Mouse (Mus musculus) left cerebral cortex, adult 11 months (tissue): ENCODE data around the gene Birc6.
A peak's percentile ranks its signal among the peaks of the same experiment; 100 is the strongest.
"Not testable (repeated sequence)": the region's sequence is repeated elsewhere in the genome, so short reads cannot be mapped to it uniquely, and the experiment has no call there.

ENCODE experiments used
- DNase-seq: peaks from one replicate; pipeline ENCODE4 v3.0.0; 2022; ENCODE audit warnings: low spot score

Birc6 gene

GRCm38 (mm10) chr17:74564151-74564550 is 36.1 kb downstream of the Birc6 start:
- DNase-seq, result no peak

GRCm38 (mm10) chr17:74569219-74569618 is 41.1 kb downstream of the Birc6 start:
- no peak for DNase-seq

GRCm38 (mm10) chr17:74570585-74570984 is 42.5 kb downstream of the Birc6 start:
- no peak for DNase-seq

- DNase-seq, result no peak
Observed at GRCm38 (mm10) chr17:74577173-74577572, 49.1 kb downstream of the Birc6 start.

GRCm38 (mm10) chr17:74579586-74579985 is 51.5 kb downstream of the Birc6 start:
- DNase-seq, result no peak

- no peak for DNase-seq
Observed at GRCm38 (mm10) chr17:74580738-74581137, 52.6 kb downstream of the Birc6 start.

GRCm38 (mm10) chr17:74586768-74587167 is 58.7 kb downstream of the Birc6 start:
- no peak for DNase-seq

- DNase-seq, result no peak
Observed at GRCm38 (mm10) chr17:74598908-74599307, 70.8 kb downstream of the Birc6 start.

GRCm38 (mm10) chr17:74599396-74599795 is 71.3 kb downstream of the Birc6 start:
- DNase-seq, result no peak

GRCm38 (mm10) chr17:74601201-74601600 is 73.1 kb downstream of the Birc6 start:
- no peak for DNase-seq

GRCm38 (mm10) chr17:74630798-74631197 is 102.7 kb downstream of the Birc6 start:
- DNase-seq, result no peak

GRCm38 (mm10) chr17:74642445-74642844 is 114.3 kb downstream of the Birc6 start:
- DNase-seq, result no peak

GRCm38 (mm10) chr17:74658362-74658761 is 130.3 kb downstream of the Birc6 start:
- no peak for DNase-seq

- DNase-seq, result no peak
Observed at GRCm38 (mm10) chr17:74668010-74668409, 139.9 kb downstream of the Birc6 start.

GRCm38 (mm10) chr17:74670031-74670430 is 141.9 kb downstream of the Birc6 start:
- DNase-seq, result no peak

GRCm38 (mm10) chr17:74672446-74672845 is 144.4 kb downstream of the Birc6 start:
- no peak for DNase-seq

- peak; percentile 26 for DNase-seq
Observed at GRCm38 (mm10) chr17:74673251-74673650, 145.2 kb downstream of the Birc6 start.

GRCm38 (mm10) chr17:74678061-74678460 is 150.0 kb downstream of the Birc6 start:
- DNase-seq, result no peak

- DNase-seq, result no peak
Observed at GRCm38 (mm10) chr17:74684927-74685326, 156.8 kb downstream of the Birc6 start.

GRCm38 (mm10) chr17:74688555-74688954 is 160.5 kb downstream of the Birc6 start:
- DNase-seq, result no peak

GRCm38 (mm10) chr17:74689406-74689805 is 161.3 kb downstream of the Birc6 start:
- DNase-seq, result no peak

- not testable (repeated sequence) for DNase-seq
Observed at GRCm38 (mm10) chr17:74701661-74702060, 173.6 kb downstream of the Birc6 start.

GRCm38 (mm10) chr17:74705480-74705879 is 177.4 kb downstream of the Birc6 start:
- no peak for DNase-seq

GRCm38 (mm10) chr17:74706593-74706992 is 178.5 kb downstream of the Birc6 start:
- DNase-seq, result no peak

- no peak for DNase-seq
Observed at GRCm38 (mm10) chr17:74707637-74708152, 179.6 kb downstream of the Birc6 start.
